10 mouse cellular contexts compared by ENCODE assay signal in genomic region chr3:27345526-27345925, GRCm38 (mm10). TPM values are rescaled to one million over a fixed set of nuclear protein-coding genes. Genes with fewer than 3 reads are reported as not detected.
DNase-seq lines count a peak whose midpoint lies in the region; ATAC-seq and TF ChIP-seq lines count a peak whose summit lies in the region.
"Had no signal": no experiment of that assay in that cellular context is flagged by ENCODE, and none has a peak within 500 bp of the region (broad histone marks: within the 10 kb centered on the region; RNA-seq: fewer than 3 reads in every experiment).

No protein-coding gene starts in this region.

- H3K27me3 ChIP-seq in hindbrain, embryonic 11.5 days (ENCODE audit: control insufficient read depth, insufficient read depth, low read length), result no peaks in the 10 kb centered on the region
- no peaks in the 10 kb centered on the region for H3K27me3 ChIP-seq in hindbrain, embryonic 10.5 days (ENCODE audit: insufficient read depth, poor library complexity, severe bottlenecking)
- H3K27me3 ChIP-seq in forebrain, embryonic 12.5 days, result no peaks in the 10 kb centered on the region

- no peak for ATAC-seq in hindbrain, embryonic 11.5 days (ENCODE audit: low FRiP score)
- peak; percentile 100 for ATAC-seq in common myeloid progenitor, adult 5-6 weeks (replicated peaks; ENCODE audit: low read depth, poor library complexity, severe bottlenecking)
- peak; percentile 78 for ATAC-seq in neutrophil, adult 5-6 weeks (ENCODE audit: extremely low read depth, insufficient number of reproducible peaks, low FRiP score, poor library complexity, severe bottlenecking)
- ATAC-seq in forebrain, embryonic 12.5 days (ENCODE audit: low FRiP score), result no peak

- whole genome bisulfite sequencing in hindbrain, embryonic 11.5 days, result 54% methylated on average over 6 of the region's 6 CpGs
- 55% methylated on average over 6 of the region's 6 CpGs for WGBS in hindbrain, embryonic 10.5 days
- WGBS in forebrain, embryonic 12.5 days, result 60% methylated on average over 6 of the region's 6 CpGs

- no peak overlapping the region for H3K9ac ChIP-seq in hindbrain, embryonic 11.5 days (ENCODE audit: low read depth, low read length)
- H3K9ac ChIP-seq in ES-E14 (ENCODE audit: insufficient read depth, low read depth, low read length, poor library complexity, severe bottlenecking), result no peak overlapping the region
- H3K9ac ChIP-seq in forebrain, embryonic 12.5 days, result no peak overlapping the region

- H3K36me3 ChIP-seq in hindbrain, embryonic 11.5 days (ENCODE audit: control insufficient read depth, insufficient read depth, low read length), result no peaks in the 10 kb centered on the region
- H3K36me3 ChIP-seq in hindbrain, embryonic 10.5 days, result no peaks in the 10 kb centered on the region
- H3K36me3 ChIP-seq in ES-E14 (ENCODE audit: control insufficient read depth, insufficient read depth, low read length, poor library complexity, severe bottlenecking), result no peaks in the 10 kb centered on the region
- no peaks in the 10 kb centered on the region for H3K36me3 ChIP-seq in forebrain, embryonic 12.5 days (replicated peaks)

- peak; percentile 25 for DNase-seq in hindbrain, embryonic 11.5 days (ENCODE audit: low spot score)
- DNase-seq in hindbrain, embryonic 10.5 days (ENCODE audit: low spot score), result no peak
- peak; percentile 70 for DNase-seq in ES-E14 (ENCODE audit: low read depth, low spot score)
- DNase-seq in kidney, postnatal 10 days, result peak; percentile 66
- DNase-seq in frontal cortex, postnatal 14 days (ENCODE audit: low spot score in 2 of 2), result no peak

- no peak overlapping the region for H3K27ac ChIP-seq in hindbrain, embryonic 11.5 days (ENCODE audit: low read depth, low read length)
- H3K27ac ChIP-seq in hindbrain, embryonic 10.5 days, result no peak overlapping the region
- H3K27ac ChIP-seq in ES-E14 (ENCODE audit: insufficient read depth, low read depth, low read length, poor library complexity, severe bottlenecking), result no peak overlapping the region
- no peak overlapping the region for H3K27ac ChIP-seq in forebrain, embryonic 12.5 days

- H3K4me3 ChIP-seq in hindbrain, embryonic 11.5 days (ENCODE audit: low read depth, low read length), result no peak overlapping the region
- no peak overlapping the region for H3K4me3 ChIP-seq in hindbrain, embryonic 10.5 days
- no peak overlapping the region for H3K4me3 ChIP-seq in ES-E14 (ENCODE audit: insufficient read depth in 1 of 2, low read depth in 1 of 2, low read length in 2 of 2, poor library complexity in 1 of 2, severe bottlenecking in 1 of 2)
- H3K4me3 ChIP-seq in forebrain, embryonic 12.5 days (replicated peaks), result no peak overlapping the region

- no peaks in the 10 kb centered on the region for H3K4me1 ChIP-seq in hindbrain, embryonic 11.5 days (replicated peaks; ENCODE audit: control insufficient read depth, insufficient read depth, low read length)
- H3K4me1 ChIP-seq in hindbrain, embryonic 10.5 days (replicated peaks), result peaks cover 2% of the 10 kb centered on the region; the same call in 1 of the 2 replicates
- no peaks in the 10 kb centered on the region for H3K4me1 ChIP-seq in ES-E14 (ENCODE audit: control insufficient read depth in 2 of 2, insufficient read depth in 2 of 2, low read length in 2 of 2, poor library complexity in 1 of 2)
- no peaks in the 10 kb centered on the region for H3K4me1 ChIP-seq in forebrain, embryonic 12.5 days

- H3K9me3 ChIP-seq in hindbrain, embryonic 11.5 days (ENCODE audit: control insufficient read depth, low read length), result no peaks in the 10 kb centered on the region
- H3K9me3 ChIP-seq in hindbrain, embryonic 10.5 days, result no peaks in the 10 kb centered on the region
- H3K9me3 ChIP-seq in ES-E14 (ENCODE audit: control insufficient read depth, insufficient read depth, low read depth, low read length), result no peaks in the 10 kb centered on the region
- H3K9me3 ChIP-seq in forebrain, embryonic 12.5 days, result no peaks in the 10 kb centered on the region

- H3K4me2 ChIP-seq in hindbrain, embryonic 11.5 days (replicated peaks; ENCODE audit: low read depth, low read length), result no peak overlapping the region
- no peak overlapping the region for H3K4me2 ChIP-seq in forebrain, embryonic 12.5 days

- in situ Hi-C loops in ES-E14 (cut with MboI; ENCODE audit: low sequenced_read_pairs in 2 of 2, unreplicated experiment in 2 of 2), result no loop called here

TF ChIP-seq in ES-E14, 5 proteins besides CTCF, POLR2A, EP300 and RAD21:
- TF ChIP-seq HCFC1 (IDR thresholded peaks at IDR 0.05; ENCODE audit: borderline replicate concordance, insufficient read depth, low read length) (no peak), ZC3H11A (IDR thresholded peaks at IDR 0.05; ENCODE audit: borderline replicate concordance, low read depth, low read length) (0 out of 2 replicates have a peak, but pooled peaks have one; percentile 23), ZNF384 (IDR thresholded peaks at IDR 0.05; ENCODE audit: low read depth, low read length) (no peak), CHD2 (IDR thresholded peaks at IDR 0.05; ENCODE audit: low read depth, low read length) (no peak)

RNA-seq across cellular contexts. Expression of gene Ghsr, which starts 25.6 kb away (rescaled TPM):
- polyA plus RNA-seq in hindbrain, embryonic 11.5 days (2014; fragmentation: Nextera tagmentation; extraction: Ambion mirVana), result 0.14 and 0.18 TPM in 2 replicates
- polyA plus RNA-seq in hindbrain, embryonic 10.5 days (2016; fragmentation: Nextera tagmentation; extraction: Ambion mirVana), result 0.09 and 0.14 TPM in 2 replicates
- 0.13 and 0.21 TPM in 2 replicates for total RNA-seq in ES-E14 (2012; rRNA removed)
- not detected in 2 replicates for total RNA-seq in common myeloid progenitor, adult 5-6 weeks (2017)
- total RNA-seq in neutrophil, adult 5-6 weeks (2017), result 0.12 TPM in 1 of 2 replicates, not detected in the other
- polyA plus RNA-seq in forebrain, embryonic 12.5 days (2016; fragmentation: Nextera tagmentation; extraction: Ambion mirVana), result 0.04 TPM in 1 of 2 replicates, not detected in the other
- total RNA-seq: adrenal gland, postnatal 4 days had no signal
- polyA plus RNA-seq: intestine, embryonic 14.5 days had no signal

RNA-seq across cellular contexts. Expression of gene Tnfsf10, which starts 28.7 kb away (rescaled TPM):
- not detected in 2 replicates for polyA plus RNA-seq in hindbrain, embryonic 11.5 days (2014; fragmentation: Nextera tagmentation; extraction: Ambion mirVana)
- 0.03 TPM in 1 of 2 replicates, not detected in the other for polyA plus RNA-seq in hindbrain, embryonic 10.5 days (2016; fragmentation: Nextera tagmentation; extraction: Ambion mirVana)
- total RNA-seq in ES-E14 (2012; rRNA removed), result 0.05 TPM in 1 of 2 replicates, not detected in the other
- 10.2 and 13.8 TPM in 2 replicates for total RNA-seq in common myeloid progenitor, adult 5-6 weeks (2017)
- total RNA-seq in neutrophil, adult 5-6 weeks (2017), result 2.4 and 2.5 TPM in 2 replicates
- polyA plus RNA-seq in forebrain, embryonic 12.5 days (2016; fragmentation: Nextera tagmentation; extraction: Ambion mirVana), result not detected in 2 replicates

Comparison
In these comparisons a context has a peak if more than half of its experiments do, and no peak if none do; other contexts are left out.
1. DNase-seq: peak in hindbrain, embryonic 11.5 days (single experiment), ES-E14 (single experiment) and kidney, postnatal 10 days (single experiment); none in hindbrain, embryonic 10.5 days (single experiment) and frontal cortex, postnatal 14 days (0 of 2).
2. ATAC-seq: peak in common myeloid progenitor, adult 5-6 weeks (single experiment) and neutrophil, adult 5-6 weeks (single experiment); none in hindbrain, embryonic 11.5 days (single experiment) and forebrain, embryonic 12.5 days (single experiment).